Mouse (Mus musculus): ENCODE results near the gene Wdr5b.
"Not testable (repeated sequence)": the region's sequence is repeated elsewhere in the genome, so short reads cannot be mapped to it uniquely, and the experiment has no call there.

Wdr5b gene

GRCm38 (mm10) chr16:36040640-36041624 is at the start of gene Wdr5b:
Gene Wdr5b (plus strand): TSS chr16:36041190.
- DNase-seq (ENCODE audit: low read depth), result peak; percentile 99

DNA sequence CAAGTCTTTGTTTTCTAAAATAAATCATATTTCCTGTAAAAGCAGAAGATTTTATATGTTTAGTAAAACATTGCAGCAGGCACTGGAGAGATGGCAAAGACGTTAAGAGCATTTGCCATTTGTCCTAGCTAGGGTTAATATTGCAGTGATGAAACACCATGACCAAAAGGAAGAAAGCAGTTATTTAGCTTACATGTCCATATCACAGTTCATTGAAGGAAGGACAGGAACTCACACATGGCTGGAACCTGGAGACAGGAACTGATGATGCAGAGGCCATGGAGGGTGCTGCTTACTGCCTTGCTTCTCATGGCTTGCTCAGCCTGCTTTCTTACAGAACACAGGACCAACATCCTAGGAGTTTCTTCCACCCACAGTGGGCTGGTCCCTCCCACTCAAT is 48.6 kb upstream of the Wdr5b start:
- DNase-seq (ENCODE audit: low read depth), result no peak

- no peak for DNase-seq (ENCODE audit: low read depth)
These were observed 47.7 kb upstream of the Wdr5b start for GRCm38 (mm10) chr16:35993316-35993715.

- not testable (repeated sequence) for DNase-seq (ENCODE audit: low read depth)
These were observed 42.1 kb upstream of the Wdr5b start for GRCm38 (mm10) chr16:35998852-35999251.

GRCm38 (mm10) chr16:36008396-36008795 is 32.6 kb upstream of the Wdr5b start:
- DNase-seq (ENCODE audit: low read depth), result no peak

DNA sequence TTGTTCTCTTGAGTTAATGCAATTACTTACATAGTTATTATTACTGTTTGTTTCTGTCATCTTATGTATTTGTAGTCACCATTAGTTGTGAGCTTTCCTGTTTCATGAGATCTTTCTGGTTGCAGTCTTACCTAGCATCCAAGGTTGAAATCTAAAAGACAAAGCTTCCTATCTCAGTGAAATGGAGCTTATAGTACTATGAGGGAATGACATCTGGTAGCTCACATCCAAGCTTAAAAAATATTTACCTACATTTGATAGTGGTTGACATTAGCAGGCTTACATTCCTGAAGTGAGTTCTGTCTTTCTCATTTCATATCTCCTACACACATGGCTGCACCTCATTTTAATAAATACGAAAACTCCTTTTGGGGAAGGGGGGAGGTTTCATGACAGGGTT is 24.7 kb upstream of the Wdr5b start:
- no peak for DNase-seq (ENCODE audit: low read depth)

DNA sequence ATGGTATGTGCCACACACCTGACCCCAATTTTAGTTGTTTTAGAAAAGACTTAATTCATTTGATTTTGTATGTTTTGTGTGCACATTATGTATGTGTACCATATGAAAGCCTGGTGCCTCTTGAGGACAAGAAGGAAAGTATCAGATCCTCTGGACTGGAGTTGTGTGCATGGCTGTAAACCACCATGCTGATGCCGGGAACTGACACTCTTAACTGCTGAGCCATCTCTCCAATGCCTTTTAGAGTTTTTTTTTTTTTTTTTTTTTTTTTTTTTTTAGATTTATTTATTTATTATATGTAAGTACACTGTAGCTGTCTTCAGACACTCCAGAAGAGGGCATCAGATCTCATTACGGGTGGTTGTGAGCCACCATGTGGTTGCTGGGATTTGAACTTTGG is 12.9 kb upstream of the Wdr5b start:
- not testable (repeated sequence) for DNase-seq (ENCODE audit: low read depth)

DNA sequence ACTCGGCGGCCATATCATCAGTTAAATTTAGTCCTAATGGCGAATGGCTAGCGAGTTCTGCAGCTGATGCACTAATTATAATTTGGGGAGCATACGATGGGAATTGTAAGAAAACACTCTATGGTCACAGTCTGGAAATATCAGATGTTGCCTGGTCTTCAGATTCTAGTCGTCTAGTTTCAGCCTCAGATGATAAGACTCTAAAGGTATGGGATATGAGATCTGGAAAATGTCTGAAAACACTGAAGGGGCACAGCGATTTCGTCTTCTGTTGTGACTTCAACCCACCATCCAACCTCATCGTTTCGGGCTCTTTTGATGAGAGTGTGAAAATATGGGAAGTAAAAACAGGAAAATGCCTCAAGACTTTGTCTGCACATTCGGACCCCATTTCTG is 633 bp downstream of the Wdr5b start:
- no peak for DNase-seq (ENCODE audit: low read depth)

- DNase-seq (ENCODE audit: low read depth), result no peak
These were observed 2.1 kb downstream of the Wdr5b start for GRCm38 (mm10) chr16:36043073-36043472.

- no peak for DNase-seq (ENCODE audit: low read depth)
These were observed 3.0 kb downstream of the Wdr5b start for GRCm38 (mm10) chr16:36043964-36044363.

DNA sequence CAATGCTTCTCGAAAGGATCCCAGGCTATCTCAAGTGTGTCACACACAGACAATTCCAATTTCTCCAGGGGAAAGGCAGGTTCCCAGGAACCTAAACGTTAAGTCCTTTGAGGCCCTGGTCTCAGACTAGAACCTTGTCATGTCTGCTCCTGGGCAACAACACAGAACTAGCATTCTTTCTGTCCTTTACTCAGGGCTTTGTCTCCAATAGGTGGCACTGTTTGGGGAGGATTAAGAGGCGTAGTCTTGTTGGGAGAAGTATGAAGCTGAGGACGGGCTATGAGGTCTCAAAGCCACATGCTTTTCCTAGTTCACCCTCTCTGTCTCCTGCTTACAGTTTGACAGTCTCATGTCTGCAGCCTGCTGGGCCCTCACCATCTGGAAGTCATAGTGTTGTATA is 6.5 kb downstream of the Wdr5b start:
- DNase-seq (ENCODE audit: low read depth), result no peak

DNA sequence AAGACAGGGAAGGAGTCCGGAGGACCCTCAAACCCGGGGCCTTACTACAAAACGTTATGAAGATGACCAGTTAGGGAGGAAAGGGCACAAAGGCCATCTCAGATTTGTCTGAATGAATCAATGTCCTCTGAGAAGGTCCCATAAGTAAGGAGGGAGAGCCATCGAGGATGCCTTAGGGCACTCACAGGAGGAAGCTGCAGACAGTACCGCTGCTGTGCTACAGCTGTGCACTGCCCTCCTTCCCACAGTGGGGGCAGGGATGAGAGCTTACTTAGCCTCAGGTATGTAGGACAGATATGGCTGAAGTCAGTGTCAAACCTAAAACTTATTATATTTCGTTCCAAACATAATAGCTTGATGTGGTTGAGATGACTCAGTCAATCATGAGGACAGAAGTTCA is 10.5 kb downstream of the Wdr5b start:
- DNase-seq (ENCODE audit: low read depth), result no peak

- no peak for DNase-seq (ENCODE audit: low read depth)
These were observed 12.7 kb downstream of the Wdr5b start for GRCm38 (mm10) chr16:36053524-36054275.

DNA sequence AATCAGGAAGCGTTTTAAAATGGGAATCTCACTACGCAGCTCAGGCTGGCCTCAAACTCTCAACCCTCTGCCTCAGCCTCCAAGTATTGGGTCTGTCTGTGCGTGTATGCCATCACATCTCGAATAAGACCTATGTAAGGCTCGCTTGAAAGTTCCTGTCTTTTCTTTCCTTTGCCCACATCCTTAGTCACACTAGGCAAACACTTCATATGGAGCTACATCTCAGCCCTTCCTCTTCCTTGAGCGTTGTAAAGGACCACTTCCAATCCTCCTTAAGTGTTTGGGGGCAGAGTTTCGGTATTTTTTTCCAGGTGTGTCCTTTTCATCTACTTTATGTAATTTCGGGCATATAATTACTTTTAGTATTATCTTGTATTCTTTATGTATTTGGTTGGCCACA is 13.9 kb downstream of the Wdr5b start:
- DNase-seq (ENCODE audit: low read depth), result no peak

GRCm38 (mm10) chr16:36056416-36056815 is 15.4 kb downstream of the Wdr5b start:
- DNase-seq (ENCODE audit: low read depth), result no peak

- DNase-seq (ENCODE audit: low read depth), result no peak
These were observed 17.0 kb downstream of the Wdr5b start for GRCm38 (mm10) chr16:36057933-36058475.

DNA sequence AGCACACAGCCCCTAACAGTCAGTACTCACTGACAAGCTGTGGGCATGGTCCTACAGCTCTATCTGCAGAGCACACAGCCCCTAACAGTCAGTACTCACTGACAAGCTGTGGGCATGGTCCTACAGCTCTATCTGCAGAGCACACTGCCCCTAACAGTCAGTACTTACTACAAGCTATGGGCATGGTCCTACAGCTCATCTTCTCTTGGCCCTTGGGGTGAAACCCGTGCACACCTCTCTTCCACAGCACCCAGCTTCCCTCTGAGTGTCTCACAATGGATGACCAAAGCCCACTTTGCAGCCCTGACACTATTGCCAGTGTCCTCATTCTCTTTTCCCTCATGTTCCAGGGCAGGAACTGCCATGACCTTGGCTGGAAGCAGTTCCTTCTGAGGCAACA is 21.5 kb downstream of the Wdr5b start:
- not testable (repeated sequence) for DNase-seq (ENCODE audit: low read depth)

DNA sequence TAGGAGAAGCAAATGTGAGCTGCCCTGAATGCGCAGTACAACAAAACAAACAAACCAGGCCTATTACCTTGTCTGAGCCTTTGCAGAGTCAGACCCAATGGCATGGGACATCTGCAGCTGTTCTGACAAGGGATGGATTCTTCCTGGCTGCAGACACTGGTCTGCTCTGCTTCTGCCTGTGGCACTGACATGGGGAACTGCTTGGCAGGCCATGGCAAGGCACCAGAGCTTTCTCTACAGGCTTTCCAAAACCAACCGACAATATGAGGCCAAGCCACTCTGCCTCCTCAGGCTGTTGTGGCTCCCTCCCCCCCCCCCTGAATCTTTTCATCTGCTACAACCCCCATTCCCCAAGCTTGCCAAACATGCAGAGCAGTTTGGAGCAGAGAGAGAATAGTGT is 22.3 kb downstream of the Wdr5b start:
- no peak for DNase-seq (ENCODE audit: low read depth)

DNA sequence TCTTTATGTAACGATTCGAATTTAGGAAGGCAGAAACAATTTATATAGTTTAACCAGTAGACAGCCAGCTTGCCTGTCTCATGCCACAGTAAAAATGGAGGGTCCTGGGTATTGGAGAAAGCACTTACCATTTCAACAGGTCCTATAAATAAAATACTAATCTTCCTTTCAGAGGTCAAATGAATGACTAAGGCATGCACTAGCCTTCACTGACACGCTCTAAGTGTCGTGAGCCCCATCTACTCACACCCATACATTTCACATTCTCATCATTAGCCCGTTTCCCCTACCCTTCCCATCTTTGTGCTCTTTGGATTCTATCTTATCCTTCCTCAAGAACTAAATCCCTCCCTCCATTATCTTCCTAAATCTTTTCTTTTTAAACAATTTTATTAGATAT is 23.9 kb downstream of the Wdr5b start:
- no peak for DNase-seq (ENCODE audit: low read depth)

DNA sequence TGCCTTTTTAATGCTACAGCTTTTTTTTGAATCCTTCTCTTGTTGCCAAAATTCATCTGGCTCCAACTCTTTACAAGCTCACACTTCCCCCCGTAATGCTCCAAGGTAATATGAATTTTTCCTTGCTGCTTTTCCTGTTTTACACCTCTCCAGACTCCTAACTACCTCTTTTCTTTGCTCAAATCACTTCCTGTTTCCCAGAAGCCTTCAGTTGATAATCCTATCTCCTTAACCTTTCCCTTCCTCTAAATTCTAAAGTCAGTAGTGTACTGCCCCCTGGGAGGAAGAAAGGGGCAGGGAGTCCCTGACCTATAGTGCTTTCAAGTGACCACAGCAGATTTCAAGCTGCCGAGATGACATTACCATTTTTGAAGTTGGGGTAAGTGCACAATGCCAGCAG is 26.7 kb downstream of the Wdr5b start:
- DNase-seq (ENCODE audit: low read depth), result no peak

GRCm38 (mm10) chr16:36068356-36068755 is 27.4 kb downstream of the Wdr5b start:
- DNase-seq (ENCODE audit: low read depth), result no peak

- DNase-seq (ENCODE audit: low read depth), result peak; percentile 58
These were observed 29.0 kb downstream of the Wdr5b start for GRCm38 (mm10) chr16:36069819-36070575.
